Mouse (Mus musculus): ENCODE data around the gene Foxp1. TPM values are rescaled to one million over a fixed set of nuclear protein-coding genes. Genes with fewer than 3 reads are reported as not detected.

Foxp1 gene
- polyA plus RNA-seq, 1 experiment from 2014 or later, result 39.3 TPM

DNA sequence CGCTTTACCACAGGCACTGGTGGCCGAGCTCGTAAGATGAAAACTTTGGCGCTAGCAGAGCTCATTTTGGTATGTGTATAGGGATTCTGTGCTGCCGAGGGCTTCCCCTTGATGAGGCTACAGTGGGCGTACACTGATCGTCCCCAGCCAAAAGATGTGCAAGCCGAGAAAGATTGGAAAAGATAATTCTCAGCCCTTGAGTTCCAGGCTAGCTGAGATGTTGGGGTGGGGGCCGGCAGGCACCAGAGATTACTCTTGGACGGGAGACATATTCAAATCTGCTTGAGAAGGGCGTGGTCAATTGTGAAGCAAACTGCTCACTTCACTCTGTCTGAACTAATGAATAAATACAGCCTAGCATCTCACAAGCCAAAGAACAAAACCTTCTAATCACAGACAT is 319.3 kb downstream of the Foxp1 start:
- no peaks in the 10 kb centered on the region for H3K27me3 ChIP-seq
- ChIA-PET POLR2A (interaction anchor here (1.0 kb wide), 1 partner anchor 12 kb away, joined by 4 read pairs; no protein-coding TSS in a partner anchor), CTCF (interaction anchor here (1.5 kb wide), 1 partner anchor 19 kb away, joined by 4 read pairs; no protein-coding TSS in a partner anchor)
- ATAC-seq (no peak), DNase-seq (ENCODE audit: low read depth, low spot score) (no peak)
- TF ChIP-seq CTCF (IDR thresholded peaks at IDR 0.05), result no peak
- in situ Hi-C loops (cut with MboI; ENCODE audit: low pct_unique_long_range_greater_than_20kb), result no loop called here

DNA sequence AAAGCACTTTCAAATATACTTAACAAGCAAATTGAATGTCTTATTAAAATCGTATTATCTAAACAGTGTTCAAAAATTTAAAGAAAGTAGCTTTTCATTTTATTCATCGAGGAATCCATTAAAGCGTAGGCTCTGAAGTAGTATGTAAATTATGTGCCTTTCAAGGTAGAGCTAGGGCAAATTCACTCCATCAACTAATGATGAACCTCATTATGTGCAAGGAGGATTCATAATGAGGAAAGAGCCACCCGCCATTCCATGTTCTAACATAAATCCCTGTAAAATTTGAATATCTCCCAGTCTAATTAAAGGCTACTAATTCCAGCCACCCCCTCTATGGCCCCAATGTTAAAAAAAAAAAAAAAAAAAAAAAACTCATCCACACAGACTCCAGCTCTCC is 319.7 kb downstream of the Foxp1 start:
- no peak for ATAC-seq
- in situ Hi-C loops (cut with MboI; ENCODE audit: low pct_unique_long_range_greater_than_20kb), result no loop called here
- no peak for TF ChIP-seq CTCF (IDR thresholded peaks at IDR 0.05)
- no peak for DNase-seq (ENCODE audit: low read depth, low spot score)
- H3K27me3 ChIP-seq, result no peaks in the 10 kb centered on the region
- POLR2A ChIA-PET, result interaction anchor here (1.0 kb wide), 1 partner anchor 12 kb away, joined by 4 read pairs; no protein-coding TSS in a partner anchor
- CTCF ChIA-PET, result interaction anchor here (1.5 kb wide), 1 partner anchor 19 kb away, joined by 4 read pairs; no protein-coding TSS in a partner anchor

DNA sequence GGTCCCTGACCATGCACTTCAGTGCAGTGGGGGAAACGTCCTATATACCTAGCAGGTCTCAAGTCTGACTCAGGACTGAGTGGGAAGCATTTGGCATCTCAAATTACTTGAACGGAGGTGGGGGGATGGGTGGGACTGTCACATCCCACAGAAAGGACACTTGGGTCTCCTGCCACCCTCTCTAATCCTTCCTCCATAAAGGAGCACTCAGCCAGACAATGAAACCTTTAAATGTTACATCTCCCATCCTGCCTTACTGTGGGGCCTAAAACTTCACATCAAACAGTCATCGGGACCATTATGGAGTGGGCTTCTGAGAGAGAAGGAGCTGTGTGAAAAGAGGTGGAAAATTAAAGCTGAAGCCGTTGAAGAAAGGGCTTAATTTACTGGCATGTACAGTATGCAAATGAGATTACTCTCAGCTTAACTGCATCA is 321.2 kb downstream of the Foxp1 start:
- no peak for TF ChIP-seq CTCF (IDR thresholded peaks at IDR 0.05)
- DNase-seq (ENCODE audit: low read depth, low spot score) (no peak), ATAC-seq (peak; percentile 31)
- ChIA-PET CTCF (interaction anchor here (1.1 kb wide), 1 partner anchor 17 kb away, joined by 3 read pairs; no protein-coding TSS in a partner anchor), POLR2A (interaction anchor here (0.7 kb wide), 1 partner anchor 318 kb away, joined by 5 read pairs; no protein-coding TSS in a partner anchor)
- in situ Hi-C loops (cut with MboI; ENCODE audit: low pct_unique_long_range_greater_than_20kb), result no loop called here
- no peaks in the 10 kb centered on the region for H3K27me3 ChIP-seq

- no peak for DNase-seq (ENCODE audit: low read depth, low spot score)
Measured at GRCm38 (mm10) chr6:99200656-99201055, 321.9 kb downstream of the Foxp1 start.

DNA sequence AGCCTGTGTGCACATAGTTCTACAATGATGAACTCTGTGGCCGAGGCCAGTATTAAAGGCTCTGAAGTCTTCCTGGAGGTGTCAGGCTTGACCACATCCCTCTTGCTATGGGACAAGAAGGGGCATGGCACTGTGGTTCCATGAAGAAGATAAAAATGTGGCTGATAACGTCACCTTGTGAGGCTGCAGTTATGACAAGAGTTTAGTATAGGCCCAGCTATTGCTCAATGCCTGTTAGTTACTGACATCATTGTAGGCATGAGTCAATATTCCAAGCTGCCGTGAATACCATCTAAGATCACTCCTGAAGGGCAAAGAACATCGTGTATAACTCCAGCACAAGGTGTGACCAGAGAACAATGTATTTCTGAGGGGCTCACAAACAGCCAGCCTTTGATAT is 323.2 kb downstream of the Foxp1 start:
- DNase-seq (ENCODE audit: low read depth, low spot score), result no peak
- POLR2A ChIA-PET, result no interaction called here
- TF ChIP-seq CTCF (IDR thresholded peaks at IDR 0.05), result no peak
- in situ Hi-C loops (cut with MboI; ENCODE audit: low pct_unique_long_range_greater_than_20kb), result no loop called here
- ATAC-seq, result no peak
- CTCF ChIA-PET, result no interaction called here
- H3K27me3 ChIP-seq, result no peaks in the 10 kb centered on the region

More at GRCm38 (mm10) chr6:99200656-99201055, 321.9 kb downstream of the Foxp1 start:
- CTCF ChIA-PET, result no interaction called here
- ATAC-seq, result no peak
- no peak for TF ChIP-seq CTCF (IDR thresholded peaks at IDR 0.05)
- H3K27me3 ChIP-seq, result no peaks in the 10 kb centered on the region
- in situ Hi-C loops (cut with MboI; ENCODE audit: low pct_unique_long_range_greater_than_20kb), result no loop called here
- POLR2A ChIA-PET, result interaction anchor here (0.7 kb wide), 1 partner anchor 319 kb away, joined by 5 read pairs; no protein-coding TSS in a partner anchor

DNA sequence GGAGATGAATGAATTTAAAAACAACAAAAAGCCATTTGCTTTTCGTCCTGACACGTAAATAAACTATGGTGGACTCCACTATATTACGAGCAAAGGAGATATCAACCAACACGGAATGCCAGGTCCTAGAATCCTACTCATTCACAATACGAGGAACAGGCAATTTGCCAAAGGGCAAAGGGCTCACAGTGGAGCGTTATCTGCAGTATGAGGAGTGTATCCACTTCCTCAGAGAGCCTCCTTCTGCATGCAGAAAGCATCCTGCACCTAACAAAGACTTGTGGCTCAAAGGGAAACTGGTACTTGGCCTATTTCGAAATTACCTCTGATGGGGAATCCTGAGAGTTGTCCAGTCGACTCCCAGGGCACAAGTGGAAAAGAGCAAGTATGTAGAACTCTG is 328.8 kb downstream of the Foxp1 start:
- H3K27me3 ChIP-seq, result no peaks in the 10 kb centered on the region
- no peak for ATAC-seq
- in situ Hi-C loops (cut with MboI; ENCODE audit: low pct_unique_long_range_greater_than_20kb), result no loop called here
- POLR2A ChIA-PET, result no interaction called here
- no peak for DNase-seq (ENCODE audit: low read depth, low spot score)
- TF ChIP-seq CTCF (IDR thresholded peaks at IDR 0.05), result no peak
- CTCF ChIA-PET, result no interaction called here

- ATAC-seq (no peak), DNase-seq (ENCODE audit: low read depth, low spot score) (no peak)
- ChIA-PET POLR2A (interaction anchor here (1.0 kb wide), 1 partner anchor 18 kb away, joined by 3 read pairs; no protein-coding TSS in a partner anchor), CTCF (interaction anchor here (1.3 kb wide), 1 partner anchor 22 kb away, joined by 3 read pairs; no protein-coding TSS in a partner anchor)
- in situ Hi-C loops (cut with MboI; ENCODE audit: low pct_unique_long_range_greater_than_20kb), result no loop called here
- no peak for TF ChIP-seq CTCF (IDR thresholded peaks at IDR 0.05)
- no peaks in the 10 kb centered on the region for H3K27me3 ChIP-seq
Measured at GRCm38 (mm10) chr6:99191636-99192137, 330.8 kb downstream of the Foxp1 start.

DNA sequence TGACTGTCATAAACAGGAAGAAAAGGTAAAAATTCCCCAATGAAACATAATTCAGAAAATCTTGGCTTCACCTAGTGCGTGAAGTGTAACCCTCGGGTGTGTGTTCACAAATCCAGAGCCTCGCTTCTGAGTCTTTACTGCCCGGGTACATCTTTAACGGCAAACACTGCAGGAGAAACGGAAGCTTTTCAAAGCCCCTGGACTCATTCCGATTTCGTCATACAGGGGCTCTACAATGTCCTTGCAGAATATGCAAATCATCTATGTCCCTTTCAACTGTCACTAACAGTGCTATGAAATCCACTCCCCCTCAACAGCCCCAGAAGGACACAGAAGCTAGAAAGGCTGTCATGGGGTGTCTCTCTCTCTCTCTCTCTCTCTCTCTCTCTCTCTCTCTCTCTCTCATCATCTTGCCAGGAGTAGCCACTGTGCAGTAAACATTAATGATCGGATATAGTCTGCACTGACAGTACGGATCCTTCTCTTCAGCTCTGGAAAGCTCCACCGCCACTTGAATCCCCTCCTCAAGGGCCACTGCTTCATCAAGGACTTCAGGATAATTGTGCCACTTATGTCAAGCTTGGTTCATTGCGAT is 331.4 kb downstream of the Foxp1 start:
- ATAC-seq, result no peak
- ChIA-PET POLR2A (interaction anchor here (0.6 to 1.0 kb wide), 2 partner anchors 12 to 17 kb away, joined by 3 to 4 read pairs; no protein-coding TSS in a partner anchor), CTCF (interaction anchor here (1.3 kb wide), 1 partner anchor 21 kb away, joined by 3 read pairs; no protein-coding TSS in a partner anchor)
- in situ Hi-C loops (cut with MboI; ENCODE audit: low pct_unique_long_range_greater_than_20kb), result no loop called here
- TF ChIP-seq CTCF (IDR thresholded peaks at IDR 0.05), result no peak
- no peak for DNase-seq (ENCODE audit: low read depth, low spot score)
- H3K27me3 ChIP-seq, result no peaks in the 10 kb centered on the region

DNA sequence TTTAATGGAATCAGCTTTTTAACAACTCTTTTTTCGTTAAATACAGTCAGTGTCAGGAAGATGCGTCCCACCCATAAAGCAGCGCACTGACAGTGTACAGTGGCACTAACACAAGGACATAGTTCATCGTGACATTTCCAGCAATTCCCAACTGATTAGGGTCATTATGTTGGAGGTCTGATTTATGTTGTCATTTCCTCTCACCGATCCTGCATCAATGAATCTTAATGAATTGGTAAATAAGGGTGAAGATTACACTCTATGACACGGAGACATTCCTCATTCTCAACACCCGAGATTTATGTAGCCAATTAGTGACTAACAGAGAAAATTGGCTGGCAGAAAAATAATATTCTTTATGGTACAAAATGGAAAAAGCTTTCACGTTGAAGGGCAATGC is 332.6 kb downstream of the Foxp1 start:
- H3K27me3 ChIP-seq, result no peaks in the 10 kb centered on the region
- ChIA-PET CTCF (interaction anchor here (1.2 kb wide), 1 partner anchor 8 kb away, joined by 3 read pairs; no protein-coding TSS in a partner anchor), POLR2A (no interaction called here)
- TF ChIP-seq CTCF (IDR thresholded peaks at IDR 0.05), result no peak
- in situ Hi-C loops (cut with MboI; ENCODE audit: low pct_unique_long_range_greater_than_20kb), result no loop called here
- DNase-seq (ENCODE audit: low read depth, low spot score) (no peak), ATAC-seq (no peak)

DNA sequence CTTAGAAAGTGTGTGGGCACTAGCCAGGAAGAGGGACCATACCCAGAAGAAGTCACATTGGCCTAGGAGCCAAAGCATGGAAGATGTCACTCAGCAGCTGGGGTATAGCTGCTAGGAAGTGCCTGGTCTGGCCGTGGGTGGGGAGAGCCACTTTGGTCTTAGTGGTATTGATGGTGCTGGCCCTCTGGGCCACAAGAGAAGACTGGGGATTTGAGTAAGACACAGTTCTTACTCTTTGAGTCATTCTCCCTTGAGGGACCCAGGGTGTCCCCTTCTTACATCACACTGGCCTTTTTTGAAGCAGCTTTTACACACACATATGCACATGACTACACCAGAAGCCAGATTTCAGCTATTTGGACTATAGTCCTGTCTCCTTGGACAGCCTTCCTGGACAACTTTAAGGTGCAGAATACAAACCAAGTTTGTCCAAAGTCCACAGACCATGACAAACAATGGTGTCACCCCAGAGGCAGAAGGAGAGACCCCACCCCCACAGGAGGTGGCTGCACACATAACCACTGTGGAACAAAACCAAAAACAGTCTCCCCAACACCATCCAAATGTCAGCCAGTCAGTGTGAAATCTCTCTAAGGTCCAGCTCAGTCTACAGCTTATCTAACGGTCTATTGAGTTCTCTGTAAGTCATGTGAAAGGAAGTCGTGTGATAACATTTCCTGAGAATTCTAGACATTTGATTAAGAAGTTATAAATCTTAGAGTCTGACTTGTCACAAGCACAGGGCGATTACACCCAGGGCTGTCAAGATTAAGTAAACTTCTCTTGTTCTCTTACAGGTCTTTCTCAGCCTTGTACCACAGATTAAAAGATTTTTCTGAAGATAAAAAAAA is 333.9 kb downstream of the Foxp1 start:
- no peaks in the 10 kb centered on the region for H3K27me3 ChIP-seq
- in situ Hi-C loops (cut with MboI; ENCODE audit: low pct_unique_long_range_greater_than_20kb), result no loop called here
- TF ChIP-seq CTCF (IDR thresholded peaks at IDR 0.05), result no peak
- ChIA-PET POLR2A (interaction anchor here (0.7 kb wide), 1 partner anchor 118 kb away, joined by 4 read pairs; no protein-coding TSS in a partner anchor), CTCF (no interaction called here)
- DNase-seq (ENCODE audit: low read depth, low spot score) (no peak), ATAC-seq (peak; percentile 58)

Data from Patski (cell line).